In genomic region chr1:113932492-113932891, GRCm38 (mm10) we compare ENCODE assay signal across 27 mouse cellular contexts.
"Had no signal": no experiment of that assay in that cellular context is flagged by ENCODE, and none has a peak within 500 bp of the region (broad histone marks: within the 10 kb centered on the region; RNA-seq: fewer than 3 reads in every experiment).

No protein-coding gene starts in this region.

- H3K36me3 ChIP-seq: heart, embryonic 13.5 days; heart, embryonic 15.5 days; hindbrain, embryonic 12.5 days; intestine, embryonic 15.5 days; limb, embryonic 10.5 days; limb, embryonic 12.5 days; liver, embryonic 13.5 days; liver, embryonic 15.5 days had no signal

- H3K4me3 ChIP-seq: heart, adult 2 months; heart, embryonic 13.5 days; heart, embryonic 15.5 days; hindbrain, embryonic 12.5 days; intestine, embryonic 15.5 days; layer of hippocampus, adult 2 months; left cerebral cortex, adult 2 months; limb, embryonic 10.5 days; limb, embryonic 12.5 days; liver, embryonic 13.5 days; liver, embryonic 15.5 days had no signal

- H3K4me2 ChIP-seq: heart, embryonic 11.5 days; heart, embryonic 13.5 days; heart, embryonic 15.5 days; hindbrain, embryonic 12.5 days; hindbrain, embryonic 14.5 days; intestine, embryonic 15.5 days; limb, embryonic 12.5 days; liver, embryonic 11.5 days; liver, embryonic 13.5 days; liver, embryonic 15.5 days had no signal

- H3K27me3 ChIP-seq: heart, embryonic 13.5 days; heart, embryonic 15.5 days; hindbrain, embryonic 12.5 days; intestine, embryonic 15.5 days; limb, embryonic 12.5 days; liver, embryonic 13.5 days; liver, embryonic 15.5 days had no signal

- H3K9ac ChIP-seq: heart, embryonic 13.5 days; heart, embryonic 15.5 days; hindbrain, embryonic 12.5 days; hindbrain, embryonic 14.5 days; intestine, embryonic 15.5 days; limb, embryonic 12.5 days; liver, embryonic 13.5 days; liver, embryonic 15.5 days had no signal

- H3K27ac ChIP-seq: heart, adult 2 months; heart, embryonic 13.5 days; heart, embryonic 15.5 days; hindbrain, embryonic 12.5 days; hindbrain, embryonic 14.5 days; intestine, embryonic 15.5 days; layer of hippocampus, adult 2 months; left cerebral cortex, adult 2 months; limb, embryonic 10.5 days; limb, embryonic 12.5 days; liver, embryonic 13.5 days; liver, embryonic 15.5 days had no signal

- H3K9me3 ChIP-seq: heart, embryonic 13.5 days; heart, embryonic 15.5 days; hindbrain, embryonic 12.5 days; intestine, embryonic 15.5 days; limb, embryonic 10.5 days; limb, embryonic 12.5 days; liver, embryonic 13.5 days; liver, embryonic 15.5 days had no signal

- DNase-seq: gastrocnemius, postnatal 14 days; gastrocnemius, postnatal 36 days; heart, adult 11 months; heart, adult 2 months; heart, postnatal 14 days; heart, postnatal 36 days; kidney, adult 2 months; kidney, adult 9 months; kidney, postnatal 4 days; liver; liver, embryonic 13.5 days had no signal

- ATAC-seq: forebrain, embryonic 16.5 days; hindbrain, embryonic 16.5 days; inflammation-experienced regulatory T-cells, adult 6 months; intestine, embryonic 15.5 days; intestine, postnatal 0 days had no signal

- H3K4me1 ChIP-seq: heart, embryonic 13.5 days; heart, embryonic 15.5 days; hindbrain, embryonic 12.5 days; intestine, embryonic 15.5 days; limb, embryonic 12.5 days; liver, embryonic 13.5 days; liver, embryonic 15.5 days had no signal
